Comparison of ENCODE assay signal across 10 mouse cellular contexts in the genomic region with DNA sequence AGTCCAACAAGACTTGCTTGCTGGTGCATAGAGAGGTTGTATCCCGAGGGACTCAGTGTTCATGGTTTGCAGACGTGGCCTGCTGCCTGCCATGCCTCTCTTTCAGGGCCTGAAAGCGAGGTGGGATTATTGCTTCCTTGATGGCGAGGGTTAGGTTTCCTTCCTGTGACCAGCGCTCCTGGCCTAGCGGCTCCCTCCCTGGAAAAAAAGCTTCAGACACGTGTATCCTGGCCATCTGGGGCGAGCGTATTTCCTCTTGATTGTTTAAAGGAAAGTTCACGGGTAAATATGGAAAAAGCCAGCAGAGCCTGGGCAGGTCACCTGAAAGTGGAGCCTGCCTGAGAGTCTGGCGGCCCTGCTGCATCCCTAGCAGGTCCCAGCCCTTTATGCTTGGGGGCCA.
A peak's percentile ranks its signal among the peaks of the same experiment; 100 is the strongest.
DNase-seq lines count a peak whose midpoint lies in the region; ATAC-seq lines count a peak whose summit lies in the region.
"Had no signal": no experiment of that assay in that cellular context is flagged by ENCODE, and none has a peak within 500 bp of the region (broad histone marks: within the 10 kb centered on the region; RNA-seq: fewer than 3 reads in every experiment).

No protein-coding gene starts in this region.

- no peak overlapping the region for H3K4me2 ChIP-seq in limb, embryonic 12.5 days
- H3K4me2 ChIP-seq: embryonic facial prominence, embryonic 15.5 days; midbrain, embryonic 12.5 days had no signal

- no peaks in the 10 kb centered on the region for H3K36me3 ChIP-seq in embryonic facial prominence, embryonic 10.5 days (replicated peaks)
- H3K36me3 ChIP-seq in limb, embryonic 12.5 days: no peaks in the 10 kb centered on the region
- H3K36me3 ChIP-seq: embryonic facial prominence, embryonic 15.5 days; midbrain, embryonic 12.5 days had no signal

- peaks cover 33% of the 10 kb centered on the region for H3K4me1 ChIP-seq in embryonic facial prominence, embryonic 10.5 days
- peaks cover 14% of the 10 kb centered on the region for H3K4me1 ChIP-seq in limb, embryonic 12.5 days (replicated peaks)
- H3K4me1 ChIP-seq: midbrain, embryonic 12.5 days had no signal

- no peaks in the 10 kb centered on the region for H3K27me3 ChIP-seq in embryonic facial prominence, embryonic 10.5 days (replicated peaks; ENCODE audit: low read depth, poor library complexity, severe bottlenecking)
- no peaks in the 10 kb centered on the region for H3K27me3 ChIP-seq in limb, embryonic 12.5 days
- H3K27me3 ChIP-seq: embryonic facial prominence, embryonic 15.5 days; midbrain, embryonic 12.5 days had no signal

- no peaks in the 10 kb centered on the region for H3K9me3 ChIP-seq in embryonic facial prominence, embryonic 10.5 days
- H3K9me3 ChIP-seq in limb, embryonic 12.5 days: no peaks in the 10 kb centered on the region
- H3K9me3 ChIP-seq: embryonic facial prominence, embryonic 15.5 days; midbrain, embryonic 12.5 days had no signal

- H3K9ac ChIP-seq in limb, embryonic 12.5 days (replicated peaks): no peak overlapping the region
- H3K9ac ChIP-seq: embryonic facial prominence, embryonic 15.5 days; midbrain, embryonic 12.5 days had no signal

- intact Hi-C loops in heart, postnatal 25 days (cut with DNase I): no loop called here

- H3K4me3 ChIP-seq in embryonic facial prominence, embryonic 10.5 days: no peak overlapping the region
- H3K4me3 ChIP-seq in limb, embryonic 12.5 days (replicated peaks): no peak overlapping the region
- H3K4me3 ChIP-seq: embryonic facial prominence, embryonic 15.5 days; midbrain, embryonic 12.5 days had no signal

- ATAC-seq in limb, embryonic 12.5 days (ENCODE audit: insufficient number of reproducible peaks, insufficient read depth, low FRiP score, low TSS enrichment, low read depth): peak; percentile 52; the same call in 1 of the 2 replicates

- 52% methylated on average over 11 of the region's 11 CpGs for WGBS in embryonic facial prominence, embryonic 10.5 days
- 35% methylated on average over 11 of the region's 11 CpGs for WGBS in limb, embryonic 12.5 days

- H3K27ac ChIP-seq in embryonic facial prominence, embryonic 10.5 days (replicated peaks): peak overlapping the region; percentile 36
- H3K27ac ChIP-seq in limb, embryonic 12.5 days: peak overlapping the region; percentile 66
- H3K27ac ChIP-seq: embryonic facial prominence, embryonic 15.5 days; midbrain, embryonic 12.5 days had no signal

- peak; percentile 51 for DNase-seq in adrenal gland, adult 2 months
- no peak for DNase-seq in adrenal gland, postnatal 4 days (ENCODE audit: low spot score in 2 of 2)
- DNase-seq in embryonic facial prominence, embryonic 10.5 days (ENCODE audit: low spot score): peak; percentile 48
- peak; percentile 55 for DNase-seq in heart, postnatal 25 days (ENCODE audit: low spot score)
- DNase-seq in right cerebral cortex, adult 18-20 months: no peak
- DNase-seq in retina, postnatal 1 day: no peak
- DNase-seq in layer of hippocampus, adult 11-12 months (ENCODE audit: low spot score): no peak

Comparison
In these comparisons a context has a peak if more than half of its experiments do, and no peak if none do; other contexts are left out.
1. DNase-seq: peak in adrenal gland, adult 2 months (single experiment), embryonic facial prominence, embryonic 10.5 days (single experiment) and heart, postnatal 25 days (single experiment); none in adrenal gland, postnatal 4 days (0 of 2), right cerebral cortex, adult 18-20 months (single experiment), retina, postnatal 1 day (single experiment) and layer of hippocampus, adult 11-12 months (single experiment).